ENCODE assay signal across 8 mouse cellular contexts in the genomic region with DNA sequence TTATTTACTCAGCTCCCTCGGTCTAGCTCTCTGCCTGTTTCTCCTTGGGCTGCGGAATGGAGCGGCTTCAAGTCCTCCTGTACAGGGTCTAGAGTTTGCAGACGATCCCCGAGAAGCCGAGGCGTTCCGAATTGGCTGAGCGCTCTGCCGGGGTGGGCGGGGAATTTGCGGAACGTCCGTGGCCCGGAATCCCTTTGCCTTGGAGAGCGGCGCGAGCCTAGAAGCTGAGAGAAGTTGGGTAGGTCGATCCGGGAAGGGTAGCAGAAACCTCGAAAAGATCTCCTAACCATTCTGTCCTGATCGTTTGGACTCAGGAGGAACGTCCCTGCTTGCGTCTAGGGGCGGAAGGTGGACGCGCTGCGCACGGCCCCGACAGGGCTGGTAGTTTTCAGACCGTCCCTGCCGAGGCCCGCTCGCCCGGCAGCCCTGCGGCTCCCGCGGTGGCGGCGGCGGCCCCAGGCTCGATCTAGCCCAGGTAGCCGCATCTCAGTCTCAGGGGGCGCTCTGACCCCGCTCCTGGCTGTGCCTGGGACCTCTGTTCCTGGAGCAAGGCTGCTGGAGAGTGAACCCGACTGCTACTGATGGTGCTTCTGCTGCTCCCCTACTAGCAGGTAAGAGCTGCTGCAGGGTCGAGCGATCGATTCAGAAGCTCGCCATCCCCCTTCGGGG. TPM values are rescaled to one million over a fixed set of nuclear protein-coding genes. Genes with fewer than 3 reads are reported as not detected.
DNase-seq lines count a peak whose midpoint lies in the region; ATAC-seq and TF ChIP-seq lines count a peak whose summit lies in the region.

A gene (plus strand): TSS at position 199 of the 669 bp plus-strand sequence.

- H3K27ac ChIP-seq in heart, embryonic 12.5 days (ENCODE audit: poor library complexity, severe bottlenecking), result peak within 1 kb of the TSS; percentile 88
- H3K27ac ChIP-seq in kidney, postnatal 0 days, result peak within 1 kb of the TSS; percentile 92
- H3K27ac ChIP-seq in liver, embryonic 11.5 days (ENCODE audit: low read depth, low read length), result peak within 1 kb of the TSS; percentile 88
- H3K27ac ChIP-seq in stomach, embryonic 14.5 days (ENCODE audit: low read length), result peak within 1 kb of the TSS; percentile 91

- ATAC-seq in heart, embryonic 12.5 days (ENCODE audit: insufficient number of reproducible peaks, low FRiP score), result peak; percentile 89
- peak; percentile 90 for ATAC-seq in kidney, postnatal 0 days (replicated peaks; ENCODE audit: low FRiP score, low read depth)
- peak; percentile 90 for ATAC-seq in liver, embryonic 11.5 days (replicated peaks; ENCODE audit: low FRiP score)
- ATAC-seq in stomach, embryonic 14.5 days (ENCODE audit: insufficient number of reproducible peaks, insufficient read depth, low FRiP score, low read depth), result peak; percentile 88

- H3K4me2 ChIP-seq in heart, embryonic 12.5 days, result peak within 1 kb of the TSS; percentile 98
- H3K4me2 ChIP-seq in kidney, postnatal 0 days (ENCODE audit: low read length), result peak within 1 kb of the TSS; percentile 96
- H3K4me2 ChIP-seq in liver, embryonic 11.5 days, result peak within 1 kb of the TSS; percentile 89
- peak within 1 kb of the TSS; percentile 91 for H3K4me2 ChIP-seq in stomach, embryonic 14.5 days (replicated peaks; ENCODE audit: low read depth, low read length)

- H3K79me2 ChIP-seq in C2C12 (ENCODE audit: control insufficient read depth, insufficient read depth), result peaks cover 28% of the 10 kb centered on the region

- TF ChIP-seq POLR2A in brain, embryonic 14.5 days (IDR thresholded peaks at IDR 0.05; ENCODE audit: borderline replicate concordance, extremely low read depth, insufficient read depth, insufficient read length, poor library complexity, severe bottlenecking), result peak; percentile 33; the same call in 1 of the 2 replicates

- H3K9me3 ChIP-seq in erythroblast, embryonic 14.5 days (ENCODE audit: control insufficient read depth, low read length), result no peaks in the 10 kb centered on the region
- H3K9me3 ChIP-seq in heart, embryonic 12.5 days (replicated peaks), result no peaks in the 10 kb centered on the region
- H3K9me3 ChIP-seq in kidney, postnatal 0 days (replicated peaks; ENCODE audit: low read length), result no peaks in the 10 kb centered on the region
- H3K9me3 ChIP-seq in liver, embryonic 11.5 days (ENCODE audit: control insufficient read depth, low read length), result no peaks in the 10 kb centered on the region
- H3K9me3 ChIP-seq in stomach, embryonic 14.5 days (ENCODE audit: control insufficient read depth, low read depth, low read length), result no peaks in the 10 kb centered on the region

- peak within 1 kb of the TSS; percentile 68 for H3K4me3 ChIP-seq in C2C12 (ENCODE audit: insufficient read depth, poor library complexity, severe bottlenecking)
- peak within 1 kb of the TSS; percentile 76 for H3K4me3 ChIP-seq in erythroblast, embryonic 14.5 days (replicated peaks)
- H3K4me3 ChIP-seq in heart, embryonic 12.5 days, result peak within 1 kb of the TSS; percentile 80
- H3K4me3 ChIP-seq in kidney, postnatal 0 days (replicated peaks; ENCODE audit: low read depth, low read length), result peak within 1 kb of the TSS; percentile 90
- H3K4me3 ChIP-seq in liver, embryonic 11.5 days (ENCODE audit: low read depth, low read length), result peak within 1 kb of the TSS; percentile 75
- H3K4me3 ChIP-seq in stomach, embryonic 14.5 days (ENCODE audit: low read depth, low read length), result peak within 1 kb of the TSS; percentile 77

- H3K9ac ChIP-seq in heart, embryonic 12.5 days, result peak within 1 kb of the TSS; percentile 85
- H3K9ac ChIP-seq in kidney, postnatal 0 days (ENCODE audit: low read depth, low read length), result peak within 1 kb of the TSS; percentile 73
- H3K9ac ChIP-seq in liver, embryonic 11.5 days (ENCODE audit: low read depth, low read length), result peak within 1 kb of the TSS; percentile 73
- peak within 1 kb of the TSS; percentile 65 for H3K9ac ChIP-seq in stomach, embryonic 14.5 days (replicated peaks; ENCODE audit: low read depth, low read length)

- H3K4me1 ChIP-seq in erythroblast, embryonic 14.5 days (ENCODE audit: control insufficient read depth), result peaks cover 27% of the 10 kb centered on the region
- peaks cover 5% of the 10 kb centered on the region for H3K4me1 ChIP-seq in heart, embryonic 12.5 days (replicated peaks)
- H3K4me1 ChIP-seq in kidney, postnatal 0 days (replicated peaks; ENCODE audit: insufficient read depth, low read length), result 0 out of 2 replicates have a peak, but pooled peaks cover 3% of the 10 kb centered on the region
- H3K4me1 ChIP-seq in liver, embryonic 11.5 days (replicated peaks; ENCODE audit: control insufficient read depth, insufficient read depth, low read length), result peaks cover 5% of the 10 kb centered on the region
- peaks cover 4% of the 10 kb centered on the region; the same call in 1 of the 2 replicates for H3K4me1 ChIP-seq in stomach, embryonic 14.5 days (ENCODE audit: control insufficient read depth, insufficient read depth, low read length)

- H3K36me3 ChIP-seq in C2C12 (ENCODE audit: control insufficient read depth, insufficient read depth), result no peaks in the 10 kb centered on the region
- no peaks in the 10 kb centered on the region for H3K36me3 ChIP-seq in erythroblast, embryonic 14.5 days (ENCODE audit: control insufficient read depth)
- H3K36me3 ChIP-seq in heart, embryonic 12.5 days, result no peaks in the 10 kb centered on the region
- no peaks in the 10 kb centered on the region for H3K36me3 ChIP-seq in kidney, postnatal 0 days (ENCODE audit: insufficient read depth, low read length)
- H3K36me3 ChIP-seq in liver, embryonic 11.5 days (ENCODE audit: control insufficient read depth, insufficient read depth, low read length), result no peaks in the 10 kb centered on the region
- H3K36me3 ChIP-seq in stomach, embryonic 14.5 days (ENCODE audit: control insufficient read depth, insufficient read depth, low read length), result no peaks in the 10 kb centered on the region

- under 1% methylated on average over 51 of the region's 51 CpGs for WGBS in heart, embryonic 12.5 days
- WGBS in kidney, postnatal 0 days, result under 1% methylated on average over 51 of the region's 51 CpGs
- under 1% methylated on average over 51 of the region's 51 CpGs for WGBS in liver, embryonic 11.5 days
- under 1% methylated on average over 51 of the region's 51 CpGs for WGBS in stomach, embryonic 14.5 days

- DNase-seq in brain, embryonic 14.5 days (ENCODE audit: low read depth), result peak; percentile 98
- DNase-seq in kidney, postnatal 0 days (ENCODE audit: low spot score), result peak; percentile 97
- DNase-seq in liver, embryonic 11.5 days (ENCODE audit: low spot score), result peak; percentile 91
- DNase-seq in naive thymus-derived CD4-positive, alpha-beta T cell, adult 2 months (ENCODE audit: low read depth), result peak; percentile 90

- H3K79me3 ChIP-seq in C2C12 (ENCODE audit: low read depth), result peaks cover 4% of the 10 kb centered on the region

- H3K27me3 ChIP-seq in C2C12 (ENCODE audit: control insufficient read depth, insufficient read depth, insufficient read length), result peaks cover 7% of the 10 kb centered on the region
- H3K27me3 ChIP-seq in erythroblast, embryonic 14.5 days (ENCODE audit: control insufficient read depth), result peaks cover 21% of the 10 kb centered on the region
- H3K27me3 ChIP-seq in heart, embryonic 12.5 days (replicated peaks), result no peaks in the 10 kb centered on the region
- no peaks in the 10 kb centered on the region for H3K27me3 ChIP-seq in kidney, postnatal 0 days (ENCODE audit: insufficient read depth, low read length)
- H3K27me3 ChIP-seq in liver, embryonic 11.5 days (replicated peaks; ENCODE audit: control insufficient read depth, insufficient read depth, low read length), result no peaks in the 10 kb centered on the region
- H3K27me3 ChIP-seq in stomach, embryonic 14.5 days (ENCODE audit: control insufficient read depth, insufficient read depth, low read length), result no peaks in the 10 kb centered on the region

- H3ac ChIP-seq in C2C12 (ENCODE audit: control insufficient read depth, insufficient read length, low read depth), result peak within 1 kb of the TSS; percentile 80

- TF ChIP-seq CTCF in C2C12 (IDR thresholded peaks at IDR 0.05; ENCODE audit: control insufficient read depth, insufficient read depth, insufficient read length), result peak; percentile 37
- no peak for TF ChIP-seq CTCF in brain, embryonic 14.5 days (IDR thresholded peaks at IDR 0.05; ENCODE audit: borderline replicate concordance, extremely low read depth, insufficient read depth, insufficient read length)
- peak; percentile 52 for TF ChIP-seq CTCF in kidney, postnatal 0 days (IDR thresholded peaks at IDR 0.05; ENCODE audit: low read depth)

TF ChIP-seq in C2C12, 6 proteins besides CTCF, POLR2A, EP300 and RAD21:
- TF ChIP-seq FOSL1 (IDR thresholded peaks at IDR 0.05; ENCODE audit: insufficient read depth, low read length, poor library complexity, severe bottlenecking), result no peak
- no peak for TF ChIP-seq CEBPB (IDR thresholded peaks at IDR 0.05; ENCODE audit: low read depth)
- no peak for TF ChIP-seq MAX (IDR thresholded peaks at IDR 0.05)
- no peak for TF ChIP-seq USF1 (IDR thresholded peaks at IDR 0.05; ENCODE audit: low read depth)
- TF ChIP-seq MYOD1 (IDR thresholded peaks at IDR 0.05; ENCODE audit: control insufficient read depth, insufficient read length, low read depth), result no peak
- no peak for TF ChIP-seq MYOG (IDR thresholded peaks at IDR 0.05; ENCODE audit: control insufficient read depth, extremely low read depth, insufficient read length)
TF ChIP-seq in C2C12: peak in this region for 0.

RNA-seq across cellular contexts. Expression of the gene that starts here (rescaled TPM):
- 3.6 TPM for polyA plus RNA-seq in C2C12 (2012; fragmentation: generic; extraction: Trizol)
- 17.0 and 29.3 TPM in 2 replicates for polyA plus RNA-seq in brain, embryonic 14.5 days (2012; rRNA removed)
- polyA plus RNA-seq in erythroblast, embryonic 14.5 days (2012), result under 0.01 and 0.02 TPM in 2 replicates
- 4.1 and 4.3 TPM in 2 replicates for polyA plus RNA-seq in heart, embryonic 12.5 days (2016; fragmentation: Nextera tagmentation; extraction: Ambion mirVana)
- 4.6 and 5.4 TPM in 2 replicates for polyA plus RNA-seq in kidney, postnatal 0 days (2015; fragmentation: Nextera tagmentation; extraction: Ambion mirVana)
- 1.8 and 2.3 TPM in 2 replicates for polyA plus RNA-seq in liver, embryonic 11.5 days (2014; fragmentation: Nextera tagmentation; extraction: Ambion mirVana)
- polyA plus RNA-seq in stomach, embryonic 14.5 days (2014; fragmentation: Nextera tagmentation; extraction: Ambion mirVana), result 8.9 and 9.5 TPM in 2 replicates

Comparison
In these comparisons a context has a peak if more than half of its experiments do, and no peak if none do; other contexts are left out.
1. Peak in every context shown above with its lines: DNase-seq, ATAC-seq, H3K4me3 ChIP-seq and H3K27ac ChIP-seq.